Mouse (Mus musculus): ENCODE data around the gene Csk. TPM values are rescaled to one million over a fixed set of nuclear protein-coding genes. Genes with fewer than 3 reads are reported as not detected.
A peak's percentile ranks its signal among the peaks of the same experiment; 100 is the strongest.

Gene Csk
- total RNA-seq, 2 experiments from 2014 or later, result 64.6 to 66.3 TPM

GRCm38 (mm10) chr9:57643169-57643855 is 10.1 kb downstream of the Csk start:
- DNase-seq (ENCODE audit: extremely low spot score in 1 of 2, low spot score in 2 of 2), result no peak
- intact Hi-C loops (cut with DNase I), result loop anchor here (5.0 kb wide), 1 partner anchor 56 kb away; the partner anchor contains the start of gene Ulk3

- peak in 1 of 2 experiments; percentile 26 for DNase-seq (ENCODE audit: extremely low spot score in 1 of 2, low spot score in 2 of 2)
Observed at GRCm38 (mm10) chr9:57641775-57642550, 11.5 kb downstream of the Csk start.

GRCm38 (mm10) chr9:57641022-57641421 is 12.4 kb downstream of the Csk start:
- intact Hi-C loops (cut with DNase I), result loop anchor here (5.0 kb wide), 1 partner anchor 54 kb away; the partner anchor contains the start of gene Ulk3
- peak in 1 of 2 experiments; percentile 18 for DNase-seq (ENCODE audit: extremely low spot score in 1 of 2, low spot score in 2 of 2)

More at GRCm38 (mm10) chr9:57641775-57642550, 11.5 kb downstream of the Csk start:
- intact Hi-C loops (cut with DNase I), result loop anchor here (5.0 kb wide), 1 partner anchor 55 kb away; the partner anchor contains the start of gene Ulk3

GRCm38 (mm10) chr9:57640384-57640783 is 13.0 kb downstream of the Csk start:
- DNase-seq (ENCODE audit: extremely low spot score in 1 of 2, low spot score in 2 of 2), result peak in 1 of 2 experiments; percentile 74
- intact Hi-C loops (cut with DNase I), result loop anchor here (5.0 kb wide), 1 partner anchor 53 kb away; the partner anchor contains the start of gene Ulk3

GRCm38 (mm10) chr9:57639661-57640328 is 13.6 kb downstream of the Csk start:
- DNase-seq (ENCODE audit: extremely low spot score in 1 of 2, low spot score in 2 of 2), result no peak

GRCm38 (mm10) chr9:57638651-57639459 is 14.6 kb downstream of the Csk start:
- peak in 1 of 2 experiments; percentile 53 for DNase-seq (ENCODE audit: extremely low spot score in 1 of 2, low spot score in 2 of 2)

More at GRCm38 (mm10) chr9:57639661-57640328, 13.6 kb downstream of the Csk start:
- intact Hi-C loops (cut with DNase I), result loop anchor here (5.0 kb wide), 1 partner anchor 52 kb away; the partner anchor contains the start of gene Ulk3

GRCm38 (mm10) chr9:57637741-57638322 is 15.6 kb downstream of the Csk start:
- intact Hi-C loops (cut with DNase I), result no loop called here
- DNase-seq (ENCODE audit: extremely low spot score in 1 of 2, low spot score in 2 of 2), result peak in 1 of 2 experiments; percentile 89

More at GRCm38 (mm10) chr9:57638651-57639459, 14.6 kb downstream of the Csk start:
- intact Hi-C loops (cut with DNase I), result no loop called here

- peak in 1 of 2 experiments; percentile 15 for DNase-seq (ENCODE audit: extremely low spot score in 1 of 2, low spot score in 2 of 2)
- intact Hi-C loops (cut with DNase I), result no loop called here
Observed at GRCm38 (mm10) chr9:57637272-57637671, 16.2 kb downstream of the Csk start.

- peak in 1 of 2 experiments; percentile 42 for DNase-seq (ENCODE audit: extremely low spot score in 1 of 2, low spot score in 2 of 2)
- intact Hi-C loops (cut with DNase I), result no loop called here
Observed at GRCm38 (mm10) chr9:57633481-57634024, 19.9 kb downstream of the Csk start.

GRCm38 (mm10) chr9:57629118-57629874 is 24.1 kb downstream of the Csk start:
- intact Hi-C loops (cut with DNase I), result no loop called here
- DNase-seq (ENCODE audit: extremely low spot score in 1 of 2, low spot score in 2 of 2), result peak; percentile 71 to 83

- intact Hi-C loops (cut with DNase I), result no loop called here
- DNase-seq (ENCODE audit: extremely low spot score in 1 of 2, low spot score in 2 of 2), result peak in 1 of 2 experiments; percentile 29
Observed at GRCm38 (mm10) chr9:57628717-57629116, 24.7 kb downstream of the Csk start.

GRCm38 (mm10) chr9:57627892-57628291 is 25.5 kb downstream of the Csk start:
- intact Hi-C loops (cut with DNase I), result no loop called here
- DNase-seq (ENCODE audit: extremely low spot score in 1 of 2, low spot score in 2 of 2), result no peak

- intact Hi-C loops (cut with DNase I), result no loop called here
- peak in 1 of 2 experiments; percentile 24 for DNase-seq (ENCODE audit: extremely low spot score in 1 of 2, low spot score in 2 of 2)
Observed at GRCm38 (mm10) chr9:57627191-57627590, 26.2 kb downstream of the Csk start.

GRCm38 (mm10) chr9:57625674-57626500 is 27.5 kb downstream of the Csk start:
- peak in 1 of 2 experiments; percentile 76 for DNase-seq (ENCODE audit: extremely low spot score in 1 of 2, low spot score in 2 of 2)
- intact Hi-C loops (cut with DNase I), result no loop called here

- intact Hi-C loops (cut with DNase I), result no loop called here
Observed at GRCm38 (mm10) chr9:57624295-57624694, 29.1 kb downstream of the Csk start.

GRCm38 (mm10) chr9:57620674-57621073 is 32.8 kb downstream of the Csk start, which contains the start of gene Lman1l:
Gene Lman1l, minus strand, starts transcription at chr9:57620774.
- peak in 1 of 2 experiments; percentile 17 for DNase-seq (ENCODE audit: extremely low spot score in 1 of 2, low spot score in 2 of 2)
- intact Hi-C loops (cut with DNase I), result no loop called here

More at GRCm38 (mm10) chr9:57624295-57624694, 29.1 kb downstream of the Csk start:
- DNase-seq (ENCODE audit: extremely low spot score in 1 of 2, low spot score in 2 of 2), result peak in 1 of 2 experiments; percentile 20

Data from left cerebral cortex, postnatal 10 days (tissue).